10 mouse cellular contexts compared by ENCODE assay signal in the genomic region with DNA sequence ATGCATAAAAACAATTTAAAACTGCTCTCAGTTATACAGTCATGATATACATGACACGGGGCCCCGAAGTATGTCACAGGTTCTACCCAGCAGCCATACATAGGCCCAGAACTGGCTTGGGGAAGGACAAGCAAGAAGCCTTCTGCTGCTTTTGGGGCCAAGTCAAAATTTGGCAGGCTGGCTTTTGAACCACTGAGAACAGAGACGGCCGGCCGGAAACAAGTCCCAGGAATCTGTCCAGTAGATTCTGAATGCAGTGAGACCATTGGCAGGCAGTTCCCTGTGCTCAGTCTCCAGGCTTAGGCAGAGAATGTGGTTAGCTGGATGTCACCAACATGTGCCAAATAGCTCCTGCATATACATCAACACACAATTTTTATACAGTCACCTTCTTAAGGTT.
DNase-seq lines count a peak whose midpoint lies in the region; ATAC-seq lines count a peak whose summit lies in the region.
"Had no signal": no experiment of that assay in that cellular context is flagged by ENCODE, and none has a peak within 500 bp of the region (broad histone marks: within the 10 kb centered on the region; RNA-seq: fewer than 3 reads in every experiment).

No protein-coding gene starts in this region.

- DNase-seq in heart, adult 11 months: peak; percentile 90
- DNase-seq in limb, embryonic 10.5 days (ENCODE audit: low spot score): no peak
- DNase-seq in testis, postnatal 10 days (ENCODE audit: low spot score): peak; percentile 33
- no peak for DNase-seq in testis, postnatal 14 days (ENCODE audit: low spot score)
- DNase-seq in liver: no peak
- no peak for DNase-seq in right cerebral cortex, postnatal 4 days
- DNase-seq: kidney, adult 11 months; thymus, postnatal 25 days had no signal

- H3K4me1 ChIP-seq in heart, embryonic 12.5 days (replicated peaks): peaks cover 43% of the 10 kb centered on the region
- H3K4me1 ChIP-seq in limb, embryonic 12.5 days (replicated peaks): peaks cover 18% of the 10 kb centered on the region
- H3K4me1 ChIP-seq in limb, embryonic 10.5 days: peaks cover 33% of the 10 kb centered on the region

- 78% methylated on average over 5 of the region's 5 CpGs for WGBS in heart, embryonic 12.5 days
- WGBS in limb, embryonic 12.5 days: 98% methylated on average over 5 of the region's 5 CpGs
- 94% methylated on average over 5 of the region's 5 CpGs for WGBS in limb, embryonic 10.5 days

- no peak for ATAC-seq in heart, embryonic 12.5 days (ENCODE audit: insufficient number of reproducible peaks, low FRiP score)
- no peak for ATAC-seq in limb, embryonic 12.5 days (ENCODE audit: insufficient number of reproducible peaks, insufficient read depth, low FRiP score, low TSS enrichment, low read depth)

- no peaks in the 10 kb centered on the region for H3K36me3 ChIP-seq in heart, embryonic 12.5 days
- no peaks in the 10 kb centered on the region for H3K36me3 ChIP-seq in limb, embryonic 12.5 days
- no peaks in the 10 kb centered on the region for H3K36me3 ChIP-seq in limb, embryonic 10.5 days

- H3K4me3 ChIP-seq in heart, embryonic 12.5 days: no peak overlapping the region
- H3K4me3 ChIP-seq in limb, embryonic 12.5 days (replicated peaks): no peak overlapping the region
- no peak overlapping the region for H3K4me3 ChIP-seq in limb, embryonic 10.5 days

- H3K27me3 ChIP-seq in heart, embryonic 12.5 days (replicated peaks): no peaks in the 10 kb centered on the region
- H3K27me3 ChIP-seq in limb, embryonic 12.5 days: no peaks in the 10 kb centered on the region
- H3K27me3 ChIP-seq in limb, embryonic 10.5 days (ENCODE audit: low read depth, poor library complexity, severe bottlenecking): no peaks in the 10 kb centered on the region

- H3K9ac ChIP-seq in heart, embryonic 12.5 days: no peak overlapping the region
- no peak overlapping the region for H3K9ac ChIP-seq in limb, embryonic 12.5 days (replicated peaks)

- H3K27ac ChIP-seq in heart, embryonic 12.5 days (ENCODE audit: poor library complexity, severe bottlenecking): no peak overlapping the region
- H3K27ac ChIP-seq in limb, embryonic 12.5 days: 0 out of 2 replicates have a peak overlapping the region, but pooled peaks have one; percentile 12
- no peak overlapping the region for H3K27ac ChIP-seq in limb, embryonic 10.5 days

- no peak overlapping the region for H3K4me2 ChIP-seq in heart, embryonic 12.5 days
- no peak overlapping the region for H3K4me2 ChIP-seq in limb, embryonic 12.5 days

- no peaks in the 10 kb centered on the region for H3K9me3 ChIP-seq in heart, embryonic 12.5 days (replicated peaks)
- no peaks in the 10 kb centered on the region for H3K9me3 ChIP-seq in limb, embryonic 12.5 days
- no peaks in the 10 kb centered on the region for H3K9me3 ChIP-seq in limb, embryonic 10.5 days (replicated peaks)

Comparison
In these comparisons a context has a peak if more than half of its experiments do, and no peak if none do; other contexts are left out.
1. DNase-seq: peak in heart, adult 11 months (single experiment) and testis, postnatal 10 days (single experiment); none in limb, embryonic 10.5 days (single experiment), testis, postnatal 14 days (single experiment), liver (single experiment) and right cerebral cortex, postnatal 4 days (single experiment).